Mouse (Mus musculus): ENCODE results near the gene Gm10490. TPM values are rescaled to one million over a fixed set of nuclear protein-coding genes. Genes with fewer than 3 reads are reported as not detected.
"Not testable (repeated sequence)": the region's sequence is repeated elsewhere in the genome, so short reads cannot be mapped to it uniquely, and the experiment has no call there.

Gene Gm10490
- not detected in 2 replicates for polyA plus RNA-seq (2014; fragmentation: Nextera tagmentation; extraction: Ambion mirVana)

DNA sequence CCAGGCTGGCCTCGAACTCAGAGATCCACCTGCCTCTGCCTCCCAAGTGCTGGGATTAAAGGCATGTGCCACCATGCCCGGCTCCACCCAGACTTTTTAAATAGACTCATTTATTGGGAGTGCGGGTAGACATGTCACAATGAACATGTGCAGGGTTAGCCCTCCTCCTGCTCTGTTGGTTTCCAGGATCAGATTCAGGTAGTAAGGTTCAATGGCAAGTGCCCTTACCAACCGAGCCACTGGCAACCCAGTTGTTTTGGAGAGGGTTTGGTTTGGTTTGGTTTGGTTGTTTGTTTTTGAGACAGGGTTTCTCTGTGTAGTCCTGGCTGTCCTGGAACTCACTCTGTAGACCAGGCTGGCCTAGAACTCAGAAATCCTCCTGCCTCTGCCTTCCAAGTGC lies at the start of gene Gm10490:
Gene Gm10490 (plus strand): TSS at position 301 of the 400 bp plus-strand sequence.
- H3K4me3 ChIP-seq (ENCODE audit: low read depth, low read length); ATAC-seq (ENCODE audit: low read depth); H3K27ac ChIP-seq (ENCODE audit: low read depth, low read length); H3K36me3 ChIP-seq (ENCODE audit: control insufficient read depth, insufficient read depth, low read length); H3K9ac ChIP-seq (replicated peaks; ENCODE audit: low read depth, low read length); H3K4me1 ChIP-seq (ENCODE audit: control insufficient read depth, insufficient read depth, low read length); H3K27me3 ChIP-seq (ENCODE audit: control insufficient read depth, insufficient read depth, low read length); H3K4me2 ChIP-seq (ENCODE audit: low read depth, low read length); H3K9me3 ChIP-seq (ENCODE audit: control insufficient read depth, low read length): not testable (repeated sequence)
- 92% methylated on average over 4 of the region's 4 CpGs for WGBS

DNA sequence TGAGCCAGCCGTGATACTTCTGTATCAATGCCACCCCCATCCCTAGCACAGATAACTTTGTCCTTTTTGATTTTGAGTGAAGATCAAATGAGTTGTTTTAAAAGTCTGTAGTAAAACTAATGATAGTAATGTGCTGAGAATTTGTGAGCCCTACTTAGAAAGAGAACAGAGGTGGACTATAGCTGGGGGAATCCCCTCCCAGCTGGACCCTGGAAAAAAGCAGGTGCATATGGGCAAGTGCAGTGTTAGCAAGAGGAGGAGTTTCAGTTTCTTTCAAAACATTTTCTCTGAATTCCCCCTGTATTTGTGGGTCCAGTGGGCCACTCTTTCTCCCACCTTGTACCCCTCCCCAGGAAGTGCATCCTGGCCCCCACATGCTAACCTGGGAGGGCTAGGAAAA lies 46.2 kb upstream of the Gm10490 start:
- H3K27ac ChIP-seq (ENCODE audit: low read depth, low read length) = no peak overlapping the region
- no peaks in the 10 kb centered on the region for H3K4me1 ChIP-seq (ENCODE audit: control insufficient read depth, insufficient read depth, low read length)
- no peak overlapping the region for H3K4me2 ChIP-seq (ENCODE audit: low read depth, low read length)
- WGBS = 91% methylated on average over 1 of the region's 1 CpGs
- no peaks in the 10 kb centered on the region for H3K36me3 ChIP-seq (ENCODE audit: control insufficient read depth, insufficient read depth, low read length)
- H3K27me3 ChIP-seq (ENCODE audit: control insufficient read depth, insufficient read depth, low read length) = no peaks in the 10 kb centered on the region
- no peak for ATAC-seq (ENCODE audit: low read depth)
- H3K4me3 ChIP-seq (ENCODE audit: low read depth, low read length) = no peak overlapping the region
- H3K9ac ChIP-seq (replicated peaks; ENCODE audit: low read depth, low read length) = no peak overlapping the region
- H3K9me3 ChIP-seq (ENCODE audit: control insufficient read depth, low read length) = no peaks in the 10 kb centered on the region

DNA sequence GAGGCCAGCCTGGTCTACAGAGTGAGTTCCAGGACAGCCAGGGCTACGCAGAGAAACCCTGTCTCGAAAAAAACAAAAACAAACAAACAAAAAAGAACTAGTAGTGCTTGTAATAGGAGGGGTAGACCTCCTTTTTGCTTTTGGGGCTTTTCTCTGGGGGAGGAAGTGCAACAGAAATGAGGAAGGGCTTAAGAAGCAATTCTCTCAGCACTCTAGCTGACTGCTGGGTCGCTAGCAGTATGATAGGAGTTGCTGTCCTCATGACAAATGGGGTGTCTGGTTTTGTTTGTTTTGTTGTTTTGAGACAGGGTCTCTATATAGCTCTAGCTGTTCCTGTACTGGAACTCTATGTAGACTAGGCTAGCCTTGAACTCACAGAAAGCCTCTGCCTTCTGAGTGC lies 44.8 kb upstream of the Gm10490 start:
- H3K27me3 ChIP-seq (ENCODE audit: control insufficient read depth, insufficient read depth, low read length) = no peaks in the 10 kb centered on the region
- WGBS = 76% methylated on average over 3 of the region's 3 CpGs

DNA sequence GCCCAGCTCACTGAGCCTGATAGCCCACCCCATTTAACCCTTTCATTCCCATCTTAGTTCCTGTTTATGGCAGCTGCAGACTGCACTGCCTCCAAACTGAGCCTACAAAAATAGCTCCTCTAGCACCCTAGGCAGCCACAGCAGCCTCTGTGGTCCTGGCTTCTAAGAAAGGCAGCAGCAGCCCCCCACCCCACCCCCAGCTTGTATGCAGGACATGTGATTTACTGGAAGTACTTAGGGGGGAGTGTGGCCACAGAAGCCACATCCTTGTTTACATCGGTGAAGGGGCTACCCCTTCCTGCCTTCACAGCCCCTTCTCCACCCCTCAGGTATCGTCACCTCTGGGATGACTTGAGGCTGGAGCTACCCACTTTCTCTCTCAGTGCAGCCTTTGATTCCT lies 44.0 kb upstream of the Gm10490 start:
- Histone ChIP-seq H3K9me3 (ENCODE audit: control insufficient read depth, low read length) (no peaks in the 10 kb centered on the region), H3K9ac (replicated peaks; ENCODE audit: low read depth, low read length) (no peak overlapping the region), H3K27ac (ENCODE audit: low read depth, low read length) (no peak overlapping the region), H3K4me2 (ENCODE audit: low read depth, low read length) (no peak overlapping the region), H3K4me3 (ENCODE audit: low read depth, low read length) (no peak overlapping the region), H3K36me3 (ENCODE audit: control insufficient read depth, insufficient read depth, low read length) (no peaks in the 10 kb centered on the region), H3K27me3 (ENCODE audit: control insufficient read depth, insufficient read depth, low read length) (no peaks in the 10 kb centered on the region), H3K4me1 (ENCODE audit: control insufficient read depth, insufficient read depth, low read length) (no peaks in the 10 kb centered on the region)
- 85% methylated on average over 2 of the region's 2 CpGs for WGBS
- ATAC-seq (ENCODE audit: low read depth) = no peak

More for the DNA sequence above, 44.8 kb upstream of the Gm10490 start:
- Histone ChIP-seq H3K9ac (replicated peaks; ENCODE audit: low read depth, low read length) (no peak overlapping the region), H3K36me3 (ENCODE audit: control insufficient read depth, insufficient read depth, low read length) (no peaks in the 10 kb centered on the region), H3K27ac (ENCODE audit: low read depth, low read length) (no peak overlapping the region), H3K4me1 (ENCODE audit: control insufficient read depth, insufficient read depth, low read length) (no peaks in the 10 kb centered on the region), H3K9me3 (ENCODE audit: control insufficient read depth, low read length) (no peaks in the 10 kb centered on the region), H3K4me3 (ENCODE audit: low read depth, low read length) (no peak overlapping the region), H3K4me2 (ENCODE audit: low read depth, low read length) (no peak overlapping the region)
- no peak for ATAC-seq (ENCODE audit: low read depth)

DNA sequence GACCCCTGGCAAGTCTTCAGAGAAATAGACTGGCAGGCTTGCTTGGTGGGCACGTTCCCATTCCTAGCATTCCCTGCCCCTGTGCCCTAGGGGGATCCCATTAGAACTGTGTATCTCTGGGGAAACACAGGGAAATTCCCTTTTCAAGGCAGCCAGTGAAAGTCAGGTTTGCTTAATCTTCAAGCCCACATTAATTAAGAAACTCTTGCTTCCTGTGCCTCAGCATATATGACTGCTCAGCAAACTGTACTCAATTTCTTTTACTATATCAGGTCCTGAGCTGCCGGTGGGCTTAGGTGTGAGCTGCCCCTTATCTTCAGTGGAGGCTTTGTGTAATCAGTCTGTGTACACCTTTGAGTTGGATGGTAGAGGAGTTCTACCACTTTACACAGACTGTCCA lies 43.6 kb upstream of the Gm10490 start:
- 74% methylated on average over 2 of the region's 2 CpGs for WGBS
- H3K4me2 ChIP-seq (ENCODE audit: low read depth, low read length) = no peak overlapping the region
- H3K4me1 ChIP-seq (ENCODE audit: control insufficient read depth, insufficient read depth, low read length) = no peaks in the 10 kb centered on the region
- no peak for ATAC-seq (ENCODE audit: low read depth)
- H3K9ac ChIP-seq (replicated peaks; ENCODE audit: low read depth, low read length) = no peak overlapping the region
- no peaks in the 10 kb centered on the region for H3K9me3 ChIP-seq (ENCODE audit: control insufficient read depth, low read length)
- H3K36me3 ChIP-seq (ENCODE audit: control insufficient read depth, insufficient read depth, low read length) = no peaks in the 10 kb centered on the region
- H3K27me3 ChIP-seq (ENCODE audit: control insufficient read depth, insufficient read depth, low read length) = no peaks in the 10 kb centered on the region
- no peak overlapping the region for H3K4me3 ChIP-seq (ENCODE audit: low read depth, low read length)
- H3K27ac ChIP-seq (ENCODE audit: low read depth, low read length) = no peak overlapping the region

DNA sequence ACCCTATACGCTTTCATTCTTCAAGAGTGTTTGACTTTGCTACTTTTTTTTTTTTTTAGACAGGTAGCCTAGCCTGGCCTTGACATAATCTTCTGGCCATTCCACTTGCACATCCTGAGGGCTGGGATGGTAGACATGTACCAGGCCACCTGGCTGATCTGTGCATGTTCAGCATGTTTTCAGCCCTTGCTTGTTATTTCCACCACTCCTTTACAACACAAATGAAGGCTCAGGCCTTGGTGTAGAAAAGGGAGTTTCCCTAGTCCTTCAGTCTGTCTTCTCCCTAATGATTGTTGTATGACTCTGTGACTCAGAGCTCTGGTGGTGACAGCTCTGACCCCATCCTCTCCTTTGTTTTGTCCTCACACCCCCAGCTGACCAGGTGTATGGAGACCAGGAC lies 42.2 kb upstream of the Gm10490 start:
- H3K4me3 ChIP-seq (ENCODE audit: low read depth, low read length) = no peak overlapping the region
- 100% methylated on average over 1 of the region's 1 CpGs for WGBS
- no peak overlapping the region for H3K4me2 ChIP-seq (ENCODE audit: low read depth, low read length)
- H3K9ac ChIP-seq (replicated peaks; ENCODE audit: low read depth, low read length) = no peak overlapping the region
- H3K27me3 ChIP-seq (ENCODE audit: control insufficient read depth, insufficient read depth, low read length) = no peaks in the 10 kb centered on the region
- no peak overlapping the region for H3K27ac ChIP-seq (ENCODE audit: low read depth, low read length)
- H3K4me1 ChIP-seq (ENCODE audit: control insufficient read depth, insufficient read depth, low read length) = no peaks in the 10 kb centered on the region
- no peak for ATAC-seq (ENCODE audit: low read depth)
- H3K9me3 ChIP-seq (ENCODE audit: control insufficient read depth, low read length) = no peaks in the 10 kb centered on the region
- 0 out of 2 replicates have a peak, but pooled peaks cover under 1% of the 10 kb centered on the region for H3K36me3 ChIP-seq (ENCODE audit: control insufficient read depth, insufficient read depth, low read length)

DNA sequence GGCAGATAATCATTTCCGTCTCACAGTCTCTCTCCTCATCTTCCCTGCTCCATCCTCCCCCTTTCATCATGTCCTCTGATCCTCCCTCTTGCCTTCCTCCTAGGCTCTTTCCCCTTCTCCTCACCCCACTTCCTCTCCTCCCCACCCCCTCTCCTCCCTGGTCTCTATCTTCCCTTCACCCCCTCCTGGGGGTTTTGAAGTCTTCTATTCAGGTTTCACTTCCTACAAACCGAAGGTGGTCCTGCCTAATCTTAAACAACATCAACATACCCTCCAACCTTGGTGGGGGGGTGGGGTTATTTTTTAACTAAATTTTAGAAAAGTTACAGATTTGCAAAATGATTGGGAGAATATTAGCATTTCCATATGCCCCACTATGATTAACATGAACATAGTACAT lies 40.8 kb upstream of the Gm10490 start:
- H3K9me3 ChIP-seq (ENCODE audit: control insufficient read depth, low read length) = no peaks in the 10 kb centered on the region
- H3K4me2 ChIP-seq (ENCODE audit: low read depth, low read length) = no peak overlapping the region
- H3K4me1 ChIP-seq (ENCODE audit: control insufficient read depth, insufficient read depth, low read length) = no peaks in the 10 kb centered on the region
- H3K36me3 ChIP-seq (ENCODE audit: control insufficient read depth, insufficient read depth, low read length) = peaks cover 8% of the 10 kb centered on the region; the same call in 1 of the 2 replicates
- H3K9ac ChIP-seq (replicated peaks; ENCODE audit: low read depth, low read length) = no peak overlapping the region
- H3K27me3 ChIP-seq (ENCODE audit: control insufficient read depth, insufficient read depth, low read length) = no peaks in the 10 kb centered on the region
- ATAC-seq (ENCODE audit: low read depth) = no peak
- H3K27ac ChIP-seq (ENCODE audit: low read depth, low read length) = no peak overlapping the region
- no peak overlapping the region for H3K4me3 ChIP-seq (ENCODE audit: low read depth, low read length)
- 56% methylated on average over 2 of the region's 2 CpGs for WGBS

DNA sequence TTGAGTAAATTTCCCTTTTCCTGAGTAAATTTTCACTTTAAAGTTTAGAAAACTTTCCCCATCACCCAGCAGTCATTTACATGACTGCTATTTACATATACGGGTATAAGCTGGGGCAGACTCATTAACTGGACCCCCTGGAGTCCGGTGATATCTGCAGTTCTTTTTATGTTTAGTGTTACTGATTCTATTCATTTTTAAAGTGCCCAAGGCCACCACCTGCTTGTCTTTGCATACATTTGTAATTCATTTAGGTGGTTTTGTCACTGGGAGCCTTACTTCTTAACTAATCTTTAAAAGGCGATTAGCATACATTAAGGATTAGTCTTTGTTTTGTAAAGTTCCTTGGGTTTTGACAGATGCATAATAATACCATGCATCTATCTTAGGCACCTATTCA lies 39.5 kb upstream of the Gm10490 start:
- Histone ChIP-seq H3K27ac (ENCODE audit: low read depth, low read length) (no peak overlapping the region), H3K36me3 (ENCODE audit: control insufficient read depth, insufficient read depth, low read length) (peaks cover 12% of the 10 kb centered on the region; the same call in 1 of the 2 replicates), H3K9ac (replicated peaks; ENCODE audit: low read depth, low read length) (no peak overlapping the region), H3K27me3 (ENCODE audit: control insufficient read depth, insufficient read depth, low read length) (no peaks in the 10 kb centered on the region), H3K4me3 (ENCODE audit: low read depth, low read length) (no peak overlapping the region), H3K4me1 (ENCODE audit: control insufficient read depth, insufficient read depth, low read length) (no peaks in the 10 kb centered on the region), H3K4me2 (ENCODE audit: low read depth, low read length) (no peak overlapping the region), H3K9me3 (ENCODE audit: control insufficient read depth, low read length) (no peaks in the 10 kb centered on the region)
- 43% methylated on average over 3 of the region's 3 CpGs for WGBS
- no peak for ATAC-seq (ENCODE audit: low read depth)

DNA sequence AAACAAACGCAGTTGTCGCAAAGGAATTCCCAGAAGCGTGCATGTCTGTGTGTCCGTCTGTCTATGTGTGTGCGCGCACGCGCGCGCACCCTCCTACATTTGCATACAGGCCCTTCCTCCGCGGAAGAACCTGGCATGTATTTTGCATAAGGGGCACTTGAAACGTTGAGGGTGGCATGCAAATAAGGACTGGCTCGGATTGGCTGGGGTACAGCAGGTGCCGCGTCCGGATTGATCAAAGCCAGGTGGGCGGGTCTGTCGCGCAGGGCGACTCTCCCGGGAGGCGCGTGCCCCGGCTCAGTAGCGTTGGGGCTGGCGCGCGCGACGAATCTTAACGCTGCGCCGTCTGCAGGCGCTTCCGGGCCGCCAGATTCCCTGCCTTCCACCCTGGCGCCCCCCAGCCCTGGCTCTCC lies 31.3 kb upstream of the Gm10490 start, which contains the start of gene Pim2:
Gene Pim2 (plus strand): TSS at position 256 of the 413 bp plus-strand sequence.
- 11% methylated on average over 38 of the region's 38 CpGs for WGBS
- ATAC-seq (ENCODE audit: low read depth) = peak; percentile 94
- Histone ChIP-seq H3K36me3 (ENCODE audit: control insufficient read depth, insufficient read depth, low read length) (peaks cover 6% of the 10 kb centered on the region; the same call in 1 of the 2 replicates), H3K4me2 (ENCODE audit: low read depth, low read length) (peak within 1 kb of the TSS; percentile 75), H3K27ac (ENCODE audit: low read depth, low read length) (peak within 1 kb of the TSS; percentile 62; the same call in 1 of the 2 replicates), H3K4me1 (ENCODE audit: control insufficient read depth, insufficient read depth, low read length) (no peaks in the 10 kb centered on the region), H3K4me3 (ENCODE audit: low read depth, low read length) (peak within 1 kb of the TSS; percentile 46), H3K9me3 (ENCODE audit: control insufficient read depth, low read length) (no peaks in the 10 kb centered on the region), H3K27me3 (ENCODE audit: control insufficient read depth, insufficient read depth, low read length) (no peaks in the 10 kb centered on the region), H3K9ac (replicated peaks; ENCODE audit: low read depth, low read length) (peak within 1 kb of the TSS; percentile 57)

Measured in neural tube, embryonic 14.5 days (tissue).